Mouse (Mus musculus): ENCODE data around the gene Hsf4. TPM values are rescaled to one million over a fixed set of nuclear protein-coding genes. Genes with fewer than 3 reads are reported as not detected.

Hsf4 gene
- polyA plus RNA-seq, 1 experiment from 2014 or later, result 0.25 TPM

- Histone ChIP-seq H3K4me3 (replicated peaks; ENCODE audit: low read length) (no peak within 1 kb of the TSS; the same call in 1 of the 2 replicates), H3K9ac (replicated peaks; ENCODE audit: low read depth, low read length) (no peak within 1 kb of the TSS), H3K36me3 (ENCODE audit: control insufficient read depth, insufficient read depth) (peaks cover 9% of the 10 kb centered on the region), H3K27ac (ENCODE audit: low read length) (no peak within 1 kb of the TSS), H3K4me1 (replicated peaks; ENCODE audit: control insufficient read depth, insufficient read depth, low read length) (peaks cover 20% of the 10 kb centered on the region), H3K4me2 (ENCODE audit: low read length) (peak within 1 kb of the TSS; percentile 89), H3K27me3 (replicated peaks; ENCODE audit: control insufficient read depth, insufficient read depth, low read length) (no peaks in the 10 kb centered on the region), H3K9me3 (ENCODE audit: control insufficient read depth, low read length) (no peaks in the 10 kb centered on the region)
- ATAC-seq, result no peak
- WGBS, result 76% methylated on average over 11 of the region's 11 CpGs
Observed at GRCm38 (mm10) chr8:105295895-105296573, 26.4 kb downstream of the Hsf4 start, which contains the start of gene Exoc3l. Gene Exoc3l, minus strand, starts transcription at chr8:105296101.

- H3K27me3 ChIP-seq (replicated peaks; ENCODE audit: control insufficient read depth, insufficient read depth, low read length), result no peaks in the 10 kb centered on the region
- under 1% methylated on average over 56 of the region's 58 CpGs for WGBS
- ATAC-seq, result peak; percentile 95
- H3K4me2 ChIP-seq (ENCODE audit: low read length), result peak within 1 kb of the TSS; percentile 89
- peaks cover 21% of the 10 kb centered on the region for H3K36me3 ChIP-seq (ENCODE audit: control insufficient read depth, insufficient read depth)
- peak within 1 kb of the TSS; percentile 89 for H3K4me3 ChIP-seq (replicated peaks; ENCODE audit: low read length)
- peak within 1 kb of the TSS; percentile 88 for H3K9ac ChIP-seq (replicated peaks; ENCODE audit: low read depth, low read length)
- H3K27ac ChIP-seq (ENCODE audit: low read length), result peak within 1 kb of the TSS; percentile 54; the same call in 1 of the 2 replicates
- H3K4me1 ChIP-seq (replicated peaks; ENCODE audit: control insufficient read depth, insufficient read depth, low read length), result peaks cover 20% of the 10 kb centered on the region
- H3K9me3 ChIP-seq (ENCODE audit: control insufficient read depth, low read length), result no peaks in the 10 kb centered on the region
Observed at GRCm38 (mm10) chr8:105297511-105298192, 28.1 kb downstream of the Hsf4 start, which contains the start of gene E2f4. Gene E2f4, plus strand, starts transcription at chr8:105297663.

DNA sequence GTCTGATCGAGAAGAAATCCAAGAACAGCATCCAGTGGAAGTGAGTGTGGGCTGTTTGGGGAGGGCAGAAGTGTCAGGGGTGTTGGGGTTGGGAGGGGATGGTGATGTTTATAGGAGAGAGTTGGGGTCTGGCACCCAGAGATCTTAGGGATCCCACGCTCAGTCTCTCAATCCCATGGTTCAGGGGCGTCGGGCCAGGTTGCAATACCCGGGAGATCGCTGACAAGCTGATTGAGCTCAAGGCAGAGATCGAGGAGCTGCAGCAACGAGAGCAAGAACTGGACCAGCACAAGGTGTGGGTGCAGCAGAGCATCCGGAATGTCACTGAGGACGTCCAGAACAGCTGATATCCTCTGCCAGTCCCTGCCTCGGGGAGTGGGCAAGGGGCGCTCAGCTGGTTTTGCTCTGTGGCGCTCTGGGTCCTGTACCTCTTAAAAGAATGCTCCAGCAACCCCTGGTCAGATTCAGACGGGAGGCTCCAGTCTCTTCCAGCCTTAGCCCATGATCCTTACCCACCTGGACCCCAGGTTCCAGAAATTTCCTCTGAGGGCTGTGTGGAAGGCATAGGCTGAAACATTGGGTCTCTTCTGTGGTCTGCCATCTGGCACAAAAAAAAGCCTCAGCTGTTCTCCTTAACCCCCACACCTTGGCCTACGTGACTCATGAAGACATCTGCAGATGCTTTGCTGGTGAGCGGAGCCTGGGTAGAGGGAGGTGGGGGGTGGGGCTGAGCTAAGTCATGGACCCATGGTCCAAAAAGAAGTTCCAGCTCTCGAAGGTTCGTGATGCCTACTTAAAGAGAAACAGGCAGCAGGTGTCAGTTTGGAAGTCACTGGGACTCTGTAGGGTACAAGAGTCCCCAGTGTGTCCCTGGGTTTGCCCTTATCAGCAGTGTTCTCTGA, 29.0 kb downstream of the Hsf4 start:
- no peaks in the 10 kb centered on the region for H3K9me3 ChIP-seq (ENCODE audit: control insufficient read depth, low read length)
- 64% methylated on average over 18 of the region's 18 CpGs for WGBS
- H3K27ac ChIP-seq (ENCODE audit: low read length), result no peak overlapping the region

DNA sequence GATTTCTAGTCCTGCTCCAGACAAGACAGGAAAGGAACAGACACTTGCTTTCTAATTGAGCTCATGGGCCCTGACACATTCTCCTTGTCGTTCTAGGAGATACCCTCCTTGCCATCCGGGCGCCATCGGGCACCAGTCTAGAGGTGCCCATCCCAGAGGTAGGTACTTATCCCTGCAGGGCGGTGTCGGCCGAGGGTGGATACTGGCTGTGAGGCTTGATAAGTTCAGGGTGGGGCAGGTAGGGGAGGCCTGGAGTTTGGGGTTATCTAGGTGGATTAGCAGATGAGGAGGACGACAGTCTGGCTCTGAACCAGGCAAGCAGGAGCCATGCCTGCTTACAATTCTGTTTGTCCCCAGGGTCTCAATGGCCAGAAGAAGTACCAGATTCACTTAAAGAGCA, 30.4 kb downstream of the Hsf4 start:
- no peak overlapping the region for H3K4me3 ChIP-seq (replicated peaks; ENCODE audit: low read length)
- H3K9me3 ChIP-seq (ENCODE audit: control insufficient read depth, low read length), result no peaks in the 10 kb centered on the region
- WGBS, result 96% methylated on average over 8 of the region's 8 CpGs
- H3K27ac ChIP-seq (ENCODE audit: low read length), result no peak overlapping the region
- no peak for ATAC-seq
- H3K36me3 ChIP-seq (ENCODE audit: control insufficient read depth, insufficient read depth), result peaks cover 29% of the 10 kb centered on the region
- H3K4me1 ChIP-seq (replicated peaks; ENCODE audit: control insufficient read depth, insufficient read depth, low read length), result peaks cover 20% of the 10 kb centered on the region
- H3K4me2 ChIP-seq (ENCODE audit: low read length), result no peak overlapping the region
- no peak overlapping the region for H3K9ac ChIP-seq (replicated peaks; ENCODE audit: low read depth, low read length)
- no peaks in the 10 kb centered on the region for H3K27me3 ChIP-seq (replicated peaks; ENCODE audit: control insufficient read depth, insufficient read depth, low read length)

More for the DNA sequence above, 29.0 kb downstream of the Hsf4 start:
- no peaks in the 10 kb centered on the region for H3K27me3 ChIP-seq (replicated peaks; ENCODE audit: control insufficient read depth, insufficient read depth, low read length)
- peak overlapping the region; percentile 89 for H3K4me2 ChIP-seq (ENCODE audit: low read length)
- peak overlapping the region; percentile 89 for H3K4me3 ChIP-seq (replicated peaks; ENCODE audit: low read length)
- H3K9ac ChIP-seq (replicated peaks; ENCODE audit: low read depth, low read length), result peak overlapping the region; percentile 88
- peaks cover 25% of the 10 kb centered on the region for H3K36me3 ChIP-seq (ENCODE audit: control insufficient read depth, insufficient read depth)
- ATAC-seq, result no peak
- H3K4me1 ChIP-seq (replicated peaks; ENCODE audit: control insufficient read depth, insufficient read depth, low read length), result peaks cover 20% of the 10 kb centered on the region

GRCm38 (mm10) chr8:105303396-105303795, 33.8 kb downstream of the Hsf4 start:
- H3K4me1 ChIP-seq (replicated peaks; ENCODE audit: control insufficient read depth, insufficient read depth, low read length), result peaks cover 20% of the 10 kb centered on the region
- H3K9ac ChIP-seq (replicated peaks; ENCODE audit: low read depth, low read length), result no peak overlapping the region
- no peak overlapping the region for H3K4me2 ChIP-seq (ENCODE audit: low read length)
- no peaks in the 10 kb centered on the region for H3K9me3 ChIP-seq (ENCODE audit: control insufficient read depth, low read length)
- H3K27me3 ChIP-seq (replicated peaks; ENCODE audit: control insufficient read depth, insufficient read depth, low read length), result no peaks in the 10 kb centered on the region
- 87% methylated on average over 8 of the region's 8 CpGs for WGBS
- ATAC-seq, result no peak
- H3K36me3 ChIP-seq (ENCODE audit: control insufficient read depth, insufficient read depth), result peaks cover 37% of the 10 kb centered on the region
- no peak overlapping the region for H3K27ac ChIP-seq (ENCODE audit: low read length)
- H3K4me3 ChIP-seq (replicated peaks; ENCODE audit: low read length), result no peak overlapping the region

DNA sequence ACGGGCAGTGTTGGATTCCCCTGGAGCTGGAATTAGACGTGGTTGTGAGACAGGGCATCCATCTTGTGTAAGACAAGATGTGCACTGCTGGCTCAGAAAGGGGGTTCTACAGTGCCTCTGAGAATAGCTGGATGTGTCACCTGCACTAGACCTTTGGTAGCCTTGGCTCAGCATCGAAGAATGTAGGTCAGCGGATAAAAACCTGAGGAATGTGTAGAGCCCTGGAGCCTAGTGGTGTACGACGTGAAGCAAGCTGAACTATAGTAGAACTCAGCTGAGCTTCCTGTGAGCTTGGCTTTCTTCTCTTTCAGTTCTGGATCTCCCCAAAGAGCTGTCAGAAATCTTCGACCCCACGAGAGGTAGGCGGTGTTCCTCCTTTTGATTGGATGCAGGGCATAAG, 34.3 kb downstream of the Hsf4 start:
- Histone ChIP-seq H3K4me1 (replicated peaks; ENCODE audit: control insufficient read depth, insufficient read depth, low read length) (peaks cover 15% of the 10 kb centered on the region), H3K4me3 (replicated peaks; ENCODE audit: low read length) (no peak overlapping the region), H3K36me3 (ENCODE audit: control insufficient read depth, insufficient read depth) (peaks cover 37% of the 10 kb centered on the region), H3K9me3 (ENCODE audit: control insufficient read depth, low read length) (no peaks in the 10 kb centered on the region), H3K27ac (ENCODE audit: low read length) (no peak overlapping the region), H3K4me2 (ENCODE audit: low read length) (no peak overlapping the region), H3K27me3 (replicated peaks; ENCODE audit: control insufficient read depth, insufficient read depth, low read length) (no peaks in the 10 kb centered on the region), H3K9ac (replicated peaks; ENCODE audit: low read depth, low read length) (no peak overlapping the region)
- WGBS, result 86% methylated on average over 9 of the region's 9 CpGs
- ATAC-seq, result no peak

DNA sequence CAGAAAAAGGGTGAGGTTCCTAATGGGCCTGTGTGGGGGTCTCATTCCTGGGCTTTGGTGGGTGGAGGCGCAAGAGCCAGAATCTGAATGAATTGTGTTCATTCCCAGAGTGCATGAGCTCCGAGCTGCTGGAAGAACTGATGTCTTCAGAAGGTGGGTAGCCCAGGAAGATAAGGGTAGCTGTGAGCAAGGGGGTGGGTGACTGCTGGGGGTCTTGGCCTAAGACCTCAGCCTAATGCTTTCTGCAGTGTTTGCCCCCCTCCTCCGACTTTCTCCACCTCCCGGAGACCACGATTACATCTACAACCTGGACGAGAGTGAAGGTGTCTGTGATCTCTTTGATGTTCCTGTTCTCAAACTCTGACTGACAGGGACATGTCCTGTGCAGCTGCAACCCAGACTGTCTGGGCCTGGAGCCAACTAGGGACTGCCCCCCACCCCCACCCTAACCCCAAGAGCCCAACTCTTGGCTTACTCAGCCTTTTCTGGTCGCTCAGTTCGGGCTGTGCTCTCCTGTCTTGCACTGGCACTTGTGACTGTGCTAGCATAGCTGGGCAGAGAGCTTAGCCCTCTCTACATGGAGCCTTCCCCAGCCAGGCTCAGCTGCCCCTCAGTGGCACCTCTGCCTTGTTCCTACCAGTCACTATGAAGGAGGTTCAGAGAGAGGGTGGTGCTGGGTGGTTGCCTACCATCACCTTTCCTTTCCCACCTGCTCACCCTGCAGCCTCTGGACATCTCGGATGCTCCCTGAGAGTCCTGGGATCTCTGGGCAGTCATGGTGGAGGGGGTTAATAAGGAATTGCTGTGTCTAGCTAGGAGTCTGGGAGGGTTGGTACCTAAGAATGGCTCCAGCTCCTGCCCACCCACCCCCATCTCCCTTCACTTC, 35.0 kb downstream of the Hsf4 start:
- H3K9ac ChIP-seq (replicated peaks; ENCODE audit: low read depth, low read length), result no peak overlapping the region
- 68% methylated on average over 9 of the region's 9 CpGs for WGBS
- no peak overlapping the region for H3K4me3 ChIP-seq (replicated peaks; ENCODE audit: low read length)
- no peaks in the 10 kb centered on the region for H3K9me3 ChIP-seq (ENCODE audit: control insufficient read depth, low read length)
- no peak overlapping the region for H3K4me2 ChIP-seq (ENCODE audit: low read length)
- no peak overlapping the region for H3K27ac ChIP-seq (ENCODE audit: low read length)
- peaks cover 8% of the 10 kb centered on the region for H3K4me1 ChIP-seq (replicated peaks; ENCODE audit: control insufficient read depth, insufficient read depth, low read length)
- peak; percentile 21; the same call in 1 of the 2 replicates for ATAC-seq
- H3K36me3 ChIP-seq (ENCODE audit: control insufficient read depth, insufficient read depth), result peaks cover 37% of the 10 kb centered on the region
- H3K27me3 ChIP-seq (replicated peaks; ENCODE audit: control insufficient read depth, insufficient read depth, low read length), result no peaks in the 10 kb centered on the region

GRCm38 (mm10) chr8:105305211-105306145, 35.9 kb downstream of the Hsf4 start, which contains the start of gene Elmo3:
Gene Elmo3, plus strand, starts transcription at chr8:105305601.
- ATAC-seq, result peak; percentile 15; the same call in 1 of the 2 replicates

More at GRCm38 (mm10) chr8:105305211-105306145, 35.9 kb downstream of the Hsf4 start, which contains the start of gene Elmo3:
- H3K36me3 ChIP-seq (ENCODE audit: control insufficient read depth, insufficient read depth), result peaks cover 29% of the 10 kb centered on the region
- peaks cover 8% of the 10 kb centered on the region for H3K4me1 ChIP-seq (replicated peaks; ENCODE audit: control insufficient read depth, insufficient read depth, low read length)
- no peak within 1 kb of the TSS for H3K9ac ChIP-seq (replicated peaks; ENCODE audit: low read depth, low read length)
- no peak within 1 kb of the TSS for H3K27ac ChIP-seq (ENCODE audit: low read length)
- 7% methylated on average over 30 of the region's 30 CpGs for WGBS
- no peak within 1 kb of the TSS; the same call in 1 of the 2 replicates for H3K4me3 ChIP-seq (replicated peaks; ENCODE audit: low read length)
- no peaks in the 10 kb centered on the region for H3K9me3 ChIP-seq (ENCODE audit: control insufficient read depth, low read length)
- H3K27me3 ChIP-seq (replicated peaks; ENCODE audit: control insufficient read depth, insufficient read depth, low read length), result no peaks in the 10 kb centered on the region
- H3K4me2 ChIP-seq (ENCODE audit: low read length), result peak within 1 kb of the TSS; percentile 31
